Mouse (Mus musculus) mammary gland, adult 2 months (tissue): Measurements from ENCODE around the gene Furin. TPM values are rescaled to one million over a fixed set of nuclear protein-coding genes. Genes with fewer than 3 reads are reported as not detected.

Experiments
- polyA plus RNA-seq: library from polyadenylated mRNA; depleted of rRNA; stranded (reverse); fragments of >200 nt; gene quantifications from 2 replicates; pipeline ENCODE4 v1.2.3, GENCODE M21; 2012; ENCODE audit warnings: low replicate concordance; rRNA removed

Gene Furin
- 74.1 and 130 TPM in 2 replicates for polyA plus RNA-seq

GRCm38 (mm10) chr7:80405188-80405695, at the start of gene Furin:
Gene Furin (minus strand): TSS chr7:80405436.

DNA sequence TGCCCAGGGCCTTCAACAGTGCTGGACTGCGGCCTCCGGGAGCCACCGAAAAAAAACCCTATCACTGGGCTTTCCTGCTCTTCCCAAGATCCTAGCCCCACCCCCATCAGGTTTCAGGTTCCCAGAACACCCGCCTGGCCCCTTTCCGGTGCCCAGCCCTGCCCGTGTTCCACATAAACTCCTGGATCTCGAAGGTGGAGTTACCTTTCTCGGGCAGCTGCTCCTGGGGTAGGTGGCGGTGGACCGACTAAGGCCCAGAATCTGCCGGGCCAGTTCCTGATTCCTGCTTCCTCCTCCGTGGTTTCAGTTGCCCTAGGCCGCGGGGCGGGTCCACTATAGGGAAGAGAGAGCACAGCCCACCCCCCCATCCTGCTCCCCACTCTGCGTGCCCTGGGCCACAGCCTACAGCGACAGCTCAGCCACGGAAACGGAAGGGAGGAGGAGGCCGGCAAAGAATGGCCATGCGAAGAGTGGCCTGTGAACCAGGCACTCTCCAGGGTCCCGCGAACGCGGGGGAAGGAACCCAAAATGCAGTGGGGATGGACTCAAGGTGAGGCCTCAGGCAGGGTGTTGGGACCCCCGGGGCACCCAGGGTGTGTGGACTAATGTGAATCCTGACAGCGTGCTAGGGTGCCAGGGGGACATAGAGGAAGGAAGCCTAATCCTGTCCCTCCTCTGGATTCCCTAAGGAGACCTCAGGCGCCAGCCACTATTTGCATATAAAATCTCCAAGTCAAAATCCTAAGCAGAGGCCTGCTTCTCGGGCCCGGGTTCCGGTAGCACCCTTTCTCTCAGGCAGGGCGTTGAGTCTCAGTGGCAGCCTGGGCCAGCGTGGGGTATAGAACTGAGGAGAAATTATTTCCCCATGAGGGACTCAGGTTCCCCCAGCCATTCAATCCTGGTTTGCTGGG, 17.3 kb downstream of the Furin start, which contains the start of gene Fes:
Gene Fes, minus strand, starts transcription at position 314 of the 911 bp plus-strand sequence.

DNA sequence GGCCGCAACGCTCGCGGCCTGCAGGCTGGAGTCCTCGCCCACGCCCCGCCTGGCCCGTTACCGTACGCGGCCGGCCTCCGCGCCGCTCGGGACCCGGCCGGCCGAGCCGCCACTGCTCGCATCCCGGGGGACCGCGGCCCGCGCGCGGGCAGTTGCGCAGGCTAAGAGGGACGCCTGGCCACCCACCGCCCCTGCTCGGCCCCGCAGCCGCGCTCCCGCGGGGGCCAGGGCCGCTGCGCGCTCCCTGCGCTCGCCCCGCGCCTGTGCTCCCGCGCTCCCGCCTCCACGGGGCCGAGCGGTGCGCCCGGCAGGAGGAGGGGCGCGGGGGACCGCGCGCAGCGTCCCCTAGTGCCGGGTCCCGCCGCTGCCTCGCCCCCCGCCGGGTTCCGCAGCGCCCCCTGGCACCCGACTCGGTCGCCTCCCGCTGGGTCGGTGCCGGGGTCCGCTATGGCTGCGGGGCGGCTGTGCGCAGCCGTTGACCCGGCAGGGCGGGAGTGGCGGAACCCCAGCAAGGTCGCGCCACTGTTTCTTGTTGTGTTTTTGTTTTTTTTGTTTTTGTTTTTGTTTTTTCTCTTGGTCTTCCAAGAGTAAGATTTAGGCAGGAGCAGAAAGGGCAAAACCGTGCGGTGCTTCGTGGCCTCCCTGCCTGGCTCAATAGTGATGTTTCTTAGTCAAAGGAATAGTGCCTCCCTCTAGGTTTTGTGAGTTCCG, 34.0 kb downstream of the Furin start, which contains the start of gene Man2a2:
Gene Man2a2, minus strand, starts transcription at position 335 of the 711 bp plus-strand sequence.

GRCm38 (mm10) chr7:80342858-80343257, 62.4 kb downstream of the Furin start, which contains the start of gene Hddc3:
Gene Hddc3 (plus strand): TSS chr7:80343104.

DNA sequence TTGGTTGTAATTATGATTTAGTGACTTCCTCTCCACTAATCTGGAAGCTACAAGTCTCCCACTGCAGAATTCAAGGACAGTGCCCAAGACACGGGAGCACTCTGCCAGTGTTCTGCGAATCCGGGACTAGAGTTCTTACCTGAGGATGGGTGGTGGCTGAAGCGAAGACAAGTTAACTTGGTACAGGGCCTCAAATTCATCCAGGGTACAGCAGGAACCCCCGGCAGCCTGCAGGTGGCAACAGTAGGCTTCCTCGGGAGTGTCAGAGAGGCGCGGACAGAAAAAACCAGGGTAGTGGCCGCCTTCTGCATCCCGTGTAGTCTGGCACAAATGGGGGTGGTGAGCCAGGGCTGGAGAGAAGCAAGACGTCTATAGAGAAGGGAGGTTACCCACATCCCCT, 64.4 kb downstream of the Furin start, which contains the start of gene Unc45a:
Gene Unc45a, minus strand, starts transcription at position 213 of the 400 bp plus-strand sequence.

Other genes starting within 250 kb of the Furin start
- gene Sema4b, start 218.6 kb downstream of the Furin start, polyA plus RNA-seq = 31.2 and 41.9 TPM in 2 replicates
- 108 and 140 TPM in 2 replicates for gene Cib1, start 172.6 kb downstream of the Furin start, polyA plus RNA-seq
- 2.9 and 3.6 TPM in 2 replicates for gene Gdpgp1, start 172.6 kb downstream of the Furin start, polyA plus RNA-seq
- 0.72 and 1.2 TPM in 2 replicates for gene Ttll13, start 159.1 kb downstream of the Furin start, polyA plus RNA-seq
- 19.5 and 30.0 TPM in 2 replicates for gene Ngrn, start 144.2 kb downstream of the Furin start, polyA plus RNA-seq
- gene Vps33b, start 135.8 kb downstream of the Furin start, polyA plus RNA-seq = 9.9 and 11.9 TPM in 2 replicates
- gene Prc1, start 111.0 kb downstream of the Furin start, polyA plus RNA-seq = 3.1 and 5.8 TPM in 2 replicates
- 9.8 and 12.6 TPM in 2 replicates for gene Rccd1, start 81.0 kb downstream of the Furin start, polyA plus RNA-seq
- 54.4 and 99.0 TPM in 2 replicates for gene Unc45a, start 64.4 kb downstream of the Furin start, polyA plus RNA-seq
- gene Hddc3, start 62.3 kb downstream of the Furin start, polyA plus RNA-seq = 25.9 and 33.4 TPM in 2 replicates
- 196 and 199 TPM in 2 replicates for gene Man2a2, start 34.1 kb downstream of the Furin start, polyA plus RNA-seq
- 38.4 and 41.8 TPM in 2 replicates for gene Fes, start 17.5 kb downstream of the Furin start, polyA plus RNA-seq
- 0.54 and 1.4 TPM in 2 replicates for gene Blm, start 129.7 kb upstream of the Furin start, polyA plus RNA-seq